Mouse (Mus musculus) retina, adult 2 months (tissue): Measurements from ENCODE around the gene Myh7.
"Not testable (repeated sequence)": the region's sequence is repeated elsewhere in the genome, so short reads cannot be mapped to it uniquely, and the experiment has no call there.

ENCODE experiments used
- DNase-seq: peaks from one replicate; pipeline ENCODE4 v3.0.0-alpha.2; 2012; ENCODE audit warnings: low read depth, low spot score

Gene Myh7

DNA sequence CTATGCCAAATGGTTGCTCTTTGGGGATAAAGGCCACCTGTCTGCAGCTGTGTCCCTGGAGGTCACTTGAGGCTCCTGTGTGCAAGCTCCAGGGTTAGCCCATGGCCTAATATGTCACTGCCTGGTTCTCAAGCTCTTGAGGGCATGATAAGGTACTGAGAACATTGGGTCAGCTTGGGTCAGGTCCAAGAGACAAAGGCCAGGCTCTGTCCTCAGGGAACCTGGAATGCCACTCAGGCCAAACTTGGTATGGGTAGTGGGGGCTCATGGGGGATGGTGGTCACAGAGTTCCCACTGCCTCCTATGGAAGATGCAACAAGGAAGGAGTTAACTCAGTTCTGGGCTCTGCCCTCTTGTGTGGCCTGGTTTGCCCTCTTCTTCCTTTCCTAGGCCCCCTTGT, 26.1 kb downstream of the Myh7 start:
- no peak for DNase-seq

GRCm38 (mm10) chr14:54967874-54968273, 26.6 kb downstream of the Myh7 start:
- DNase-seq, result no peak

GRCm38 (mm10) chr14:54966320-54966977, 28.0 kb downstream of the Myh7 start, which contains the start of gene Myh6:
Gene Myh6 (minus strand): TSS chr14:54966927.
- DNase-seq, result no peak

DNA sequence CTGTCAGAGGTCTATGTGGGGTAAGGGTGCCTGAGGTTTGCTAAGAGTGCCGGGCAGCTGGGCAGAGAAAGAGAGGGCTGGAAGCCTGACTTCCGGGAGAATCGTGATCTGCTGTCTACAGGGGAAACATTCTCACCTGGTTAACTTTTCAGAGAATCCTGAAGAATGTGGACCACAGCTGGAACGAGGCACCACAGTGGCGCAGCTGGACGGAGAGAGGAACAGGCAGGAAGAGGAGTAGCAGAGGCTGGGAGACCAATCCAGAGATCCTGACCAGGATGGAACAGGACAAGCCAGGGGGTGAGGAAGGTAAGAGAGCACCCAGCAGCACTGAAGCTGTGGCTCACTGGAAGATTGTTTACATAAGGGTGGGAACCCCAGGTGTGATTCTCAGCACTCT, 28.8 kb downstream of the Myh7 start:
- DNase-seq, result no peak

DNA sequence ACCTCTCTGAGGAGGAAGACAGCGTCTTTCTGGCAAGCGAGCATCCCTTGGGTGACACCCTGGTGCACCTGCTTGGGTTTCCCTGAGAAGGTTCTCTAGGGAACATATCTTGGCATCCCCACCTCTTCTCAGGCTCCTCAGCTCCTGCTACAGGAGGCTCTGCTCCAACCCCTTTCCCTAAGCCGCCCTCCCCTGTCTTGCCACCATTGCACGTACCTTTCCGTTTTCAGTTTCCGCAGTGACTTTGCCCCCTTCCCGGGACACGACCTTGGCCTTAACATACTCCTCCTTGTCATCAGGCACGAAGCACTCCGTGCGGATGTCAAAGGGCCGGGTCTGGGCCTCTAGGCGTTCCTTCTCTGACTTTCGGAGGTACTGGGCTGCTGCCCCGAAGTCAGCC, 29.4 kb downstream of the Myh7 start:
- DNase-seq, result no peak

DNA sequence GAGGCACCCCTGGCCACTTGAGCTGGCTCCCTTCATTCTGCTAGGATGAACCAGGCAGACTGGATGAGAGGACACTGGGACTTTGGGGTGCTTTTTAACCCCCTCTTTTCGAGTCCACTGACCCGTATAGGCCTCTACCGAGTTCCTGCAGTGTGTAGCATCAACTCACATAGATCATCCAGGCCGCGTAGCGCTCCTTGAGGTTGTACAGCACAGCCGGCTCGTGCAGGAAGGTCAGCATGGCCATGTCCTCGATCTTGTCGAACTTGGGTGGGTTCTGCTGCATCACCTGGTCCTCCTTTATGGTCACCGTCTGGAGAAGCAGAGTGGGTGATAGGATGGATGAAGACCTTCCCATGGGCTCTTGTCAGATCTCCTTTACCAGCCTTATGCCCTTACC, 30.7 kb downstream of the Myh7 start:
- no peak for DNase-seq

DNA sequence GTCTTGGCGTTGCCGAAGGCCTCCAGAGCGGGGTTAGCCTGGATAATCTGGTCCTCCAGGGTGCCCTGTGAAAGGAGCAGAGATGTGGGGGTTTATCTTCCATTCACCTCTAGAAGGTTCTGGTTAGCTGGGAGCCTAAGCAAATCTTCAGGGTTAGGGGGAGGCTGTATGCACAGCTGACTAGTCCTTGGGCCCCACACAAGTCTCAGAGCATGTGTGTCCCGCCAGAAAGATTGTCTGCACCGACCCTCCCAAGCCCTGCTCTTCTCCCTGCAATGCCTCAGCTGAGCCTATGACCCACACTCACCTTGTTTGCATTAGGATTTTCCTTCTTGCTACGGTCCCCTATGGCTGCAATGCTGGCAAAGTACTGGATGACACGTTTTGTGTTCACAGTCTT, 31.7 kb downstream of the Myh7 start:
- DNase-seq, result no peak

DNA sequence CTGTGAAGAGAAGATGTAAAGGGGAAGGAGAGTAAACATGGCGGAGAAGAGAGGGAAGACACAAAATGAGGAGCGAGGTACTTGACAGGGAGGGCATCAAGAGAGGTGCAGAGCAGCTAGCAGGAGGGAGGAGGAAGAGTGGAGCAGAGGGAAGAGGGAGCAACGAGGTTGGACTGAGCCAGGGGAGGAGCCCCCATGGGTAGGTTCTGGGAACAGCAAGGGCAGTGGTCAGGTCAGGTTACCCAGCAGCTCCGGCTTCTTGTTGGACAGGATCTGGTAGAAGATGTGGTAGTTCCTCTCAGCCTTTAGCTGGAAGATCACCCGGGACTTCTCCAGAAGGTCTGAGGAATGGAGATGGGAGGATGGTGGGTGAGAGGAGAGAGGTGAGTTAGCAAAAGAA, 32.9 kb downstream of the Myh7 start:
- no peak for DNase-seq

- no peak for DNase-seq
Measured at GRCm38 (mm10) chr14:54960769-54961168, 33.7 kb downstream of the Myh7 start.

GRCm38 (mm10) chr14:54959853-54960613, 34.4 kb downstream of the Myh7 start:
- DNase-seq, result not testable (repeated sequence)

- DNase-seq, result no peak
Measured at GRCm38 (mm10) chr14:54959197-54959596, 35.2 kb downstream of the Myh7 start.

GRCm38 (mm10) chr14:54958503-54958902, 35.9 kb downstream of the Myh7 start:
- DNase-seq, result no peak

- no peak for DNase-seq
Measured at GRCm38 (mm10) chr14:54956533-54956932, 37.9 kb downstream of the Myh7 start.

DNA sequence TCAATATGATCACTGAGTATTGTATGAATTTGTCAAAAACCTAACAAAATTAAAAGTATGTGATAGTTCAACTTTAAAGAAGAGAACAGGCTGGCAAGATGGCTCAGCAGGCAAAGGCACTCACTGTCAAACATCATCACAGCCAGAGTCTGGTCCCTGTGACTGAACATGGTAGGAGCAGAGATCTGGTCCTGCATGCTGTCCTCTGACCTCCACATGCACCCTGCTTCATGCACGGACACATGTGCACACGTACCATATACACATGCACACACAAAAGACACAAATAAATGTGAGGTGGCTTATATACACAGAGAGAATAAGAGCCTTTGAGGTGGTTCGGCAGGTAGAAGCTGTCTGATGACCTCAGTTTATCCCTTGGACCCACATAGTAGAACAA, 38.9 kb downstream of the Myh7 start:
- no peak for DNase-seq

- DNase-seq, result no peak
Measured at GRCm38 (mm10) chr14:54954474-54954873, 40.0 kb downstream of the Myh7 start.

- no peak for DNase-seq
Measured at GRCm38 (mm10) chr14:54953664-54954206, 40.7 kb downstream of the Myh7 start.

DNA sequence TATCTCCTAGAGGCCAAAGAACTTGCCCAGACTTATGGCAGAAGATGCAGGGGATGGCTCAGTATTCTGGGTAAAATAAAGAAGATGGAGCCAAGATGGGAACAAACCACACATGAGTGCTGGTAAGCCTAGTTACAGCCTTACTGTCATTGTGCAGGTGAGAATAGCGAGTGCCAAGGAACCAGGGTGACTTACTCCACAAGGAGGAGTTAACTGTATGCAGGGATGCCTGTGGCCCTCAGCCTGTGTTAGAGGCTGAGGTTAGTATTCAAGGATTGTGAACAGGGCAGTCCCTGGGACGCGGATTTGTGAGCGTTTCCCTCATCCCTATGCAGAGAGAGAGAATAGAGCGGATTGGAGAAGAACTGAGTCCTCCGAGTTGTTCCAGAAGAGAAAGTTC, 42.8 kb downstream of the Myh7 start:
- no peak for DNase-seq

- DNase-seq, result no peak
Measured at GRCm38 (mm10) chr14:54950493-54950892, 43.9 kb downstream of the Myh7 start.

- no peak for DNase-seq
Measured at GRCm38 (mm10) chr14:54948781-54949180, 45.6 kb downstream of the Myh7 start.

DNA sequence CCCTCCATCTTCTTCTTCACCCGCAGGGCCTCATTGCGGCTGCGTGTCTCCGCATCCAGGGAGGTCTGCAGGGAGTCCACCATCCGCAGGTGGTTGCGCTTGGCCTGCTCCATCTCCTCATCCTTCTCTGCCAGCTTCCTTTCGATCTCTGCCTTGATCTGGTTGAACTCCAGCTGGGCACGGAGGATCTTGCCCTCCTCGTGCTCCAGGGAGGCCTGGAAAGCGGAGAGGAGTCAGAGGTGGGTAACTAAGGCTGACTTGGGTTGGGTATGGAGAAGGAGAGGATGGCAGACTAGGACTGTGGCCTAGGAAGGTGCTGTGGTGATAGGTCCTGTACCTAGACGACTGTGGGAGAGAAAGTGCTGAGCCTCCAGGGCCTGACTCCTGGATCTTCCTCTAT, 47.4 kb downstream of the Myh7 start:
- not testable (repeated sequence) for DNase-seq

DNA sequence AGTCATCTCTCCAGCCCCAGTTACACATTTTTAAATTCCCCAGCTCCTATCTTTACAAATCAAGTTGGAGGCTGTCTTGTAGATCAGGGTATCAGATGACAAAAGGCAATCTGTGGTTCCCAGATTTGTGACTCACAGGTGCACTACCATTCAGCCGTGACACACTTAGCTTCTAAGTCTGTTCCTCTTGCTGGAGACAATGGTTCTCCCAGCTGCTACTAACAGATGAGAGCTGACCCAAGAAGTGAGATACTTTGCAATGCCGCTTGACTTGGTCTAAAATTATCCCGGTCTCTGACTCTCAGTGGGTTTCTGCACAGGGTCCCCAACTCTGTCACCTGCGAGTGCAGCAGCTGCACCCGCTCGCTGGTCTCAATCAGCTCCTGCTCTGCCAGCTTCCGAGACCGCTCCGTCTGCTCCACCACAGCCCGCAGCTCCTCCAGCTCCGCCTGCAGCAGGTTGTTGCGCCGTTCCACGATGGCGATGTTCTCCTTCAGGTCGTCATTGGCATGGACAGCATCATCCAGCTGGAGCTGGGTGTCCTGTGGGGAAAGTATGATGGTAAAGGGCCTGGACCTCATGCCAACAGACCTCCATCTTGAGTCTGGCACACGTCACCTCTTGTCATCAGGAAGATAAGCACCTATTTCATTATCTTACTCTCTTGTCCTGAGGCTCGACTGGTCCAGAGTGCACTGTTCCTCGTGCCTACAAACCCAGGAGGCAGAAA, 48.3 kb downstream of the Myh7 start:
- DNase-seq, result no peak

DNA sequence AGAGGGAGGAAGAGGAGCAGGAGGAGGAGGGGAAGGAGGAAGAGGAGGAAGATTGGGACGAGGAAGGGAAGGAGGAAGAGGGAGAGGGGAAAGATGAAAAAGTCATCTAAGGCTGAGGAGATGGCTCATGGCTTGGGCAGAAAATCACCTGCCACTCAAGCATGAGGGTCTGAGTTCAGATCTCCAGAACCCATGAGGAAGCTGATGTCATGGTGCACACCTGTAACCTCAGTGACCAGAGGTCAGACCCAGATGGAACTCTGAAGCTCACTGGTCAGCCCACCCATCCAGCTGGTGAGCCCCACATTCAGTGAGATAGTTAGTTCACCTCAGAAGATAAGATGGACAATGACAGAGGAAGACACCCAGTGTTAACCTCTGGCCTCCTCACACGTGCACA, 49.5 kb downstream of the Myh7 start:
- no peak for DNase-seq
